In the genomic region with DNA sequence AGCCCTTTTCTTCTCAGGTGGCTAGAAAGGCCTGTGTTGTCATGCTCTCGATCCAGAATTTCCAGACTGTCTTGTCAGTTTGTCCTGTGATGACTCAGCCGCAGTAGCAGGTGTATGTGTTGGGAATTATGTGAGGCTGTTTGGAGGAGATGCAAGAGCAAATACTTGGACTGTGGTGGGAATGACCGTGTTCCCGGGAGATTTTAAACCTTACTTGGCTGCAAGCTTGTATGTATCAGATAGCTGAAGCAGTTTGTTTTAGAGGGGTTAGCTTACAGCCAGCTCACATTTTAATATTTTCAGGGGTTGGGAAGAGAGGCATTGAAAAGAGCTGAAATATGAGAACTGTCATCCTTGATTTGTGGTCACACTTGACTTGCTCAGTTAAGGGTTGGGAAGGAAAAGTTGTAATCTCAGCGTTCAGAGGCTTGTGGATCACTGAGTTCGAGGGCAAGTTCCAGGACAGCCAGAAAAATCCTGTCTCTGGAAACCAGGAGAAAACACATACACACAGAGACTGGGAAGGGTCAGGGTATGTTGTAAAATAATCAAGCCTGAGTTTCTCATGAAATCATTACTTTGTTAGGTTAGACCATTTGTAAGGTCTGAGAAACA, we compare ENCODE assay signal across 8 mouse cellular contexts. TPM values are rescaled to one million over a fixed set of nuclear protein-coding genes. Genes with fewer than 3 reads are reported as not detected.
DNase-seq lines count a peak whose midpoint lies in the region; ATAC-seq lines count a peak whose summit lies in the region.

No protein-coding gene starts in this region.

- DNase-seq in heart, adult 8-10 months (ENCODE audit: low spot score), result no peak
- peak; percentile 76 for DNase-seq in kidney, adult 9 months
- no peak for DNase-seq in adrenal gland, postnatal 36 days
- no peak for DNase-seq in urinary bladder, postnatal 25 days (ENCODE audit: low spot score)
- DNase-seq in adrenal gland, postnatal 4 days (ENCODE audit: low spot score in 2 of 2), result no peak

- H3K4me1 ChIP-seq in heart, embryonic 13.5 days, result peaks cover 53% of the 10 kb centered on the region
- H3K4me1 ChIP-seq in brown adipose tissue, adult 24 weeks (ENCODE audit: control insufficient read depth, insufficient read depth, insufficient read length, low read length), result peaks cover 17% of the 10 kb centered on the region; the same call in 1 of the 2 replicates
- H3K4me1 ChIP-seq in midbrain, embryonic 16.5 days (ENCODE audit: control insufficient read depth, insufficient read depth, low read length), result peaks cover 25% of the 10 kb centered on the region

- WGBS in heart, embryonic 13.5 days, result 78% methylated on average over 6 of the region's 6 CpGs
- 84% methylated on average over 6 of the region's 6 CpGs for WGBS in midbrain, embryonic 16.5 days

- no peak overlapping the region for H3K27ac ChIP-seq in heart, embryonic 13.5 days (replicated peaks)
- H3K27ac ChIP-seq in brown adipose tissue, adult 24 weeks (replicated peaks; ENCODE audit: low read depth, low read length), result no peak overlapping the region
- H3K27ac ChIP-seq in midbrain, embryonic 16.5 days (ENCODE audit: low read length), result no peak overlapping the region

- peaks cover 36% of the 10 kb centered on the region for H3K36me3 ChIP-seq in heart, embryonic 13.5 days
- peaks cover 20% of the 10 kb centered on the region for H3K36me3 ChIP-seq in midbrain, embryonic 16.5 days (ENCODE audit: control insufficient read depth, insufficient read depth, low read length)

- peak overlapping the region; percentile 97 for H3K9ac ChIP-seq in heart, embryonic 13.5 days
- H3K9ac ChIP-seq in midbrain, embryonic 16.5 days (ENCODE audit: low read depth, low read length), result no peak overlapping the region

- ATAC-seq in heart, embryonic 13.5 days (ENCODE audit: extremely low read depth, insufficient number of reproducible peaks, low FRiP score, low TSS enrichment), result no peak
- ATAC-seq in midbrain, embryonic 16.5 days, result no peak

- no peaks in the 10 kb centered on the region for H3K27me3 ChIP-seq in heart, embryonic 13.5 days (replicated peaks)
- no peaks in the 10 kb centered on the region for H3K27me3 ChIP-seq in midbrain, embryonic 16.5 days (ENCODE audit: control insufficient read depth, insufficient read depth, low read depth, low read length)

- H3K4me3 ChIP-seq in heart, embryonic 13.5 days, result peak overlapping the region; percentile 94
- H3K4me3 ChIP-seq in brown adipose tissue, adult 24 weeks (ENCODE audit: insufficient read depth, low read depth, low read length), result peak overlapping the region; percentile 87
- no peak overlapping the region for H3K4me3 ChIP-seq in midbrain, embryonic 16.5 days (ENCODE audit: low read depth, low read length)

- no peaks in the 10 kb centered on the region for H3K9me3 ChIP-seq in heart, embryonic 13.5 days
- H3K9me3 ChIP-seq in midbrain, embryonic 16.5 days (replicated peaks; ENCODE audit: control insufficient read depth, low read length, poor library complexity, severe bottlenecking), result no peaks in the 10 kb centered on the region

- peak overlapping the region; percentile 72 for H3K4me2 ChIP-seq in heart, embryonic 13.5 days
- peak overlapping the region; percentile 90 for H3K4me2 ChIP-seq in midbrain, embryonic 16.5 days (ENCODE audit: low read length)

RNA-seq across cellular contexts. Expression of a gene that starts 2.0 kb away (rescaled TPM):
- polyA plus RNA-seq in heart, embryonic 13.5 days (2015; fragmentation: Nextera tagmentation; extraction: Ambion mirVana), result 188 and 212 TPM in 2 replicates
- 100 to 1,000 TPM; 146 to 168 (median 149) TPM for total RNA-seq in heart, adult 8-10 months (2022)
- 179 and 197 TPM in 2 replicates for polyA plus RNA-seq in brown adipose tissue, adult 24 weeks (2012; ENCODE audit: insufficient read depth, insufficient read length, missing spikeins)
- polyA plus RNA-seq in midbrain, embryonic 16.5 days (2015; fragmentation: Nextera tagmentation; extraction: Ambion mirVana), result 414 and 443 TPM in 2 replicates
- 100 to 1,000 TPM; 186 to 187 TPM for total RNA-seq in adrenal gland, postnatal 36 days (2021)
- 100 to 1,000 TPM; 148 TPM for total RNA-seq in adrenal gland, postnatal 4 days (2021)

RNA-seq across cellular contexts. Expression of a gene that starts 12.0 kb away (rescaled TPM):
- 4.0 and 4.1 TPM in 2 replicates for polyA plus RNA-seq in heart, embryonic 13.5 days (2015; fragmentation: Nextera tagmentation; extraction: Ambion mirVana)
- total RNA-seq in heart, adult 8-10 months (2022), result 10 to 100 TPM in 3 of 4 experiments, 1 to 10 TPM in 1; 8.0 to 16.2 (median 12.7) TPM
- polyA plus RNA-seq in brown adipose tissue, adult 24 weeks (2012; ENCODE audit: insufficient read depth, insufficient read length, missing spikeins), result 13.4 and 16.4 TPM in 2 replicates
- polyA plus RNA-seq in midbrain, embryonic 16.5 days (2015; fragmentation: Nextera tagmentation; extraction: Ambion mirVana), result 3.8 and 4.5 TPM in 2 replicates
- total RNA-seq in adrenal gland, postnatal 36 days (2021), result 10 to 100 TPM in 1 of 2 experiments, 1 to 10 TPM in 1; 8.2 to 17.6 TPM
- total RNA-seq in adrenal gland, postnatal 4 days (2021), result 10 to 100 TPM; 10.8 to 14.2 TPM

RNA-seq across cellular contexts. Expression of a gene that starts 50.8 kb away (rescaled TPM):
- 1.7 and 2.8 TPM in 2 replicates for polyA plus RNA-seq in heart, embryonic 13.5 days (2015; fragmentation: Nextera tagmentation; extraction: Ambion mirVana)
- total RNA-seq in heart, adult 8-10 months (2022), result 10 to 100 TPM; 18.5 to 38.1 (median 20.6) TPM
- polyA plus RNA-seq in brown adipose tissue, adult 24 weeks (2012; ENCODE audit: insufficient read depth, insufficient read length, missing spikeins), result 2.4 and 2.9 TPM in 2 replicates
- 4.5 and 4.9 TPM in 2 replicates for polyA plus RNA-seq in midbrain, embryonic 16.5 days (2015; fragmentation: Nextera tagmentation; extraction: Ambion mirVana)
- 10 to 100 TPM; 33.5 to 59.9 TPM for total RNA-seq in adrenal gland, postnatal 36 days (2021)
- total RNA-seq in adrenal gland, postnatal 4 days (2021), result 10 to 100 TPM; 22.6 to 26.4 TPM

RNA-seq across cellular contexts. Expression of a gene that starts 58.5 kb away (rescaled TPM):
- polyA plus RNA-seq in heart, embryonic 13.5 days (2015; fragmentation: Nextera tagmentation; extraction: Ambion mirVana), result not detected in 2 replicates
- total RNA-seq in heart, adult 8-10 months (2022), result not detected
- not detected in 2 replicates for polyA plus RNA-seq in brown adipose tissue, adult 24 weeks (2012; ENCODE audit: insufficient read depth, insufficient read length, missing spikeins)
- not detected in 2 replicates for polyA plus RNA-seq in midbrain, embryonic 16.5 days (2015; fragmentation: Nextera tagmentation; extraction: Ambion mirVana)
- total RNA-seq in adrenal gland, postnatal 36 days (2021), result not detected
- not detected for total RNA-seq in adrenal gland, postnatal 4 days (2021)
